Mouse (Mus musculus): ENCODE results near the gene Fhit.
"Not testable (repeated sequence)": the region's sequence is repeated elsewhere in the genome, so short reads cannot be mapped to it uniquely, and the experiment has no call there.

Gene Fhit

DNA sequence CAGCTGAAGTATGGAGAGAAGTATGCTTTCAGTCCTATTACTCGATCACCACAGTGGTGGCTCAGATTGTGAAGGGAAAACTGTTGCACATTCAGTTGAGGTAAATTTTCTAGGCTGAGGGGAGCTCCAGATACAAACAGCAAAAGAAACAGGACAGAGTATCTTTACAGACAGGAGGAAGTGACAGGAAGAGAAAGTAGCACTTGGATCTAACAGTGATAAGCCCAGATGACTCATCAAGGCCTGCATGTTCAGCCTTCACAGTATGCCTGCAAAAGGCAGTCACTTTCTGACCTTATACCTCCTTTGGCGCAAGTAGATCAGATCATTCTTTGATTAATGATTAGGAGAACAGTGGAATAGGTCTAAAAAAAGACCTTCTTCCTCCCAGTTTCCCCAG is 1309.8 kb downstream of the Fhit start:
- no peak for DNase-seq

DNA sequence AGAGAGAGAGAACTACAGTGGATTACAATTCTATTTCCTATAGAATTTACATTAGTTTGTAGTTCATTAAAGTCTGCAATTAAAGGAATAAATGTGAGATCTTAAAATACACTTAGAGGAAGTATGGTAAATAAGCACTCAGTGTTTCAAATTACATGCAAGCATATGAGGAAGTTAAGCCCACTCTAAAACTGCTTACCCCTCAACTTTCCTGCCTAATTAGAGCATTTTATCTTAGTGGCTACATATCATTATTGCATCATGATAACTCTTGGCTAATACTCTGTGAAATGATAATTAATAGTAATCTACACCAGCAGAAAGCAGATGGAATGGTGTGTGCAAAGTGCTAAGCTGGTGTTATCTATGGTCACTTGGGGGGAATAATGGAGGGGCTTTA is 1329.5 kb downstream of the Fhit start:
- no peak for DNase-seq

DNA sequence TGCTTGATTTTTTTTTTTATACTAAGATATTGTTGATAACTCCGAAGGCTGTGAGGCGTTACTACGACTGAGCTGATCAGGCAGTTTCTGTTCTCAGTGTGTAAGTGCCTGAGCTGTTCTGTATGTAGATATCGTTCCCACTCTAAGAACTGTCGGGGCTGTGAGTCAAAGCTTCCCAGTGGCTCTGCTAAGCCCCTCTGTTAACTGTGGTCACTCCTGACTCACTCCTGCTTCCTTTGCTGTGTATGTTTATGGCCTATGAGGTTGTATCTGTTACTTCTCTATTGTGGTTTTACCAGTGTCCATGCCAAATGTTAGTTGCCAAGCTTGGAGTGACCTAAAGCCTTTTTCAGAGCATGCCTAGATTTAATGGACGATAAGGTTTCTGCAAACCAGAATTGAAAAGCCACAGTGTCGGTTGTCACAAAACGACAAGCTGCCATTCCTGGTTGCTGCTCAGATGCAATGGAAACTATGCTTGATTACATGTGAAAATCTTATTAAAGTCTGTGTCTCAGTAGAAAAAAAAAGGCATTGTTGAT is 1333.1 kb downstream of the Fhit start:
- not testable (repeated sequence) for DNase-seq

DNA sequence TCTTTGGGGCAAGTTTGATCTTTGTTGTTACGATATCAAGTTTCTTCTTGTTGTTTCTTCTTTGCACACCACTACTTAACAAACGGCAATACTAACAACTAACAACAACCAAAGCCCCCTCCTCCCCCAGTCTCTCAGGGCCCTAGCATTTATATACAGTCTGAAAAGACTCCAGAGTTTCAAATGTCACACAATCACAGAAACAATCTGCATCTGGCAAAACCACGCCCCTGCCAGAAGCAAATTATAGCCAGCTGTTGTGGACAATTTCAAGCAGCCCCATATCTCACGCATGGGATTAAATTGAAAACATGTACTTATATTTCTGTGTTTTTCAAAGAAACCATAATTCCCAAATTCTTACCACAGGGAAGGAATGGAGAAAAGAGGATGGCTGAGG is 1345.9 kb downstream of the Fhit start:
- no peak for DNase-seq

DNA sequence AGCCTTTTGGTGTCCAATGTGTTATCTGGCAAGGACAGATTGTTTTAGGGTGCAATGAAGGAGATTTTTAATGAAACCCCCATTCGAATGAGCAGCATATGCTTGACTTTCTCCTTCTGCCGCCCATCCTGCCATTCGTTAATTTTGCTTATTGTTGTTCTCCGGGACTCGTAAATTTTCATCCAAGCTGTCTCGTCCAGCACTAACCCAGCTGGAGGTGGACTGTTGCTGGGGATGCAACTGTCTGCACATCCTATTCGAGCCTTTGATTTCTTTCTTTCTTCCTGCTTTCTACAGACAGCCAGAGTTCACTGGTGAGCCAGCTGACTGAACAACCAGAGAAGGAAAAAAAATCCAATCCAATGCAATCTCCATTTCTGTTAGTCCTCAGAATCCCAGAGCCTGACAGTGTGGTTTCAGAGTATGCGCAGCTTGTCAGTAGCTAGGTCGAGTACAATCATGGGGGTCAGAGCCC is 1350.0 kb downstream of the Fhit start:
- DNase-seq, result peak; percentile 6

DNA sequence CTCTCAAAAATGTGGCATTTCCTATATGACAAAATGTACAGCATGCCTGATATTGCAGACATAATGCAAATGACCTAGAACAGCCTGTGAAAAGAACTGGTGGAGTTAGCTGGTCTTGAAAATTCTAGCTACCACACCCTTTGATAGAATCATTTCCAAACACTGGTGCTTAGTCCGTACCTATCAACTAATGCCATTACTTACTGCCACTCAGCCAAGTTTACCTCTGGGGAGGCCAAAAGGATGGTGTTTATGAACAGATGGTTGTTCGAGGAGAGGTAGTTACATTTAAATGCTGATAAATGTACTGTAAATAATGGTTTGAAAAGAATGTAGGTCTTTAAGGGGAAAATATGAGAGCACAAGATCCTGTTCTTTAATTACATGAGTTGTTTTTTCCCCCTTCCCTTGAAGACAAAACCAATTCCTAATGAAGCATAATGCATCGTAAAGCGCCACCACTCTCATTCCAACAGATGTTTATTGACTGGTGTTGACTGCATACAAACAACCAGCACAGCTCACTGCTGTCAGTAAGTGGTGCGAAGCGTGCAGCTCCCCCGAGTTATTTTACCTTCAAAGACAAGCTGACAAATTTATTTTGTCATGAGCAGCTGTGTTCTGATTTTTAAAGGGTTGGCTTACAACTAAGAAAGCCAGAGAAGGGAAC is 1350.5 kb downstream of the Fhit start:
- no peak for DNase-seq

DNA sequence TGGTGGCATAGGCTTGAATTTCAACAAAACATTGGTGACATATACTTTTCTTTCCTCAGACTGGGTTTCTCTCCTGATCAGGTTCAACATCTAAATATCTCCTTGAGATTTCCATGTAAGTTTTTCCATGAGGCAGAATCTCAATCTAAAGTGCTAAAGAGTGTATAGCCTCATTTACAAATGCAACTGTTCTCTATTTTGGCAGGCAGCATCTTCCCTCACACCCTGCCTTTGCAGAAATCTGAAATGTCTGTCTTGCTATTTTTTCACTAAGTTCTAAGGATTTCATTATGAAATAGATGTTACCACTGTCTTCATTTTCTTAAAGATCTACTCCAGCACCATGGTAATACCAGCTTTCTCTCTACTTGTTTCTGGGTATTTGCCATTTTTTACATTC is 1368.4 kb downstream of the Fhit start:
- no peak for DNase-seq

DNA sequence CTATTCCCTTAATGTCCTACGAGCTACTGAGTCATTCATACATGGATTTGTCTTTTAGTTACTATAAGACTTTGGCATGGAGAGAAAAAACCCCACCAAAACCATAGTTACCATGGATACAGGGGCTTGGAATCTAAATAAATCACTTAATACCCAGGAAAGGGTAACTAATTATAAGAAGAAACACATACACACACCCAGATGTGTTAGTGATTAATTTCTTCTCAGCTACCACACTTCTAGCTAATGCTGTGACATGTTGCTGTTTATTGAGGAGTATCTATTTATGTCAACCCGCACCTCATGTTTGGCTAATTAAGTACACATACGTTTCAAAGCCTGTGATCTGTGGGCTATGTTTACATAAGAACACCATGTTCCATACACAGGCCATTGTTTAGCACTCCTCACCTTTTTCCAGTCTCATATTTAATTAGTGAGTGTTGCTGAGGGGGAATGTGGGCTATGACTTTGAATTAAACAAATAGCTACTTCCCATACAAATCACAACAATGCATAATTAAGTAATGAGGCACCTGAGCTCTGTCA is 1373.4 kb downstream of the Fhit start:
- no peak for DNase-seq

DNA sequence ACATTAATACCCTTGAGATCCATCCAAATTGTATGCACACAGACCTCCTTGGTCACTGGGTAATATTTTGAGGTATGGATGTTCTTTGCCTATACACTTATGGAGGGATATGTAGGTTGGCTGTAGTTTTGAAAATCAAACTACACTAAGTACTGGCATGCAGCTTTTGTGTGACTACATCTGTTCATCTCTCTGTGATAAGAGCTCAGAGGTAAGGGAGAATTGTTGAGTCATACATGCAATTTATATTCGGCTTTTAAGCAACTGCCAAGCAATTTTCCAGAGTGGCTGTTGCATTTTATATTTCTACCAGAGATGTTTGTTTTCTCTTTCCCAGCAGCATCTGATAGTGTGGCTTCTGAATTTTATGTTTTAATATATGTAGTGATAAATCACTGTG is 1374.4 kb downstream of the Fhit start:
- DNase-seq, result no peak

DNA sequence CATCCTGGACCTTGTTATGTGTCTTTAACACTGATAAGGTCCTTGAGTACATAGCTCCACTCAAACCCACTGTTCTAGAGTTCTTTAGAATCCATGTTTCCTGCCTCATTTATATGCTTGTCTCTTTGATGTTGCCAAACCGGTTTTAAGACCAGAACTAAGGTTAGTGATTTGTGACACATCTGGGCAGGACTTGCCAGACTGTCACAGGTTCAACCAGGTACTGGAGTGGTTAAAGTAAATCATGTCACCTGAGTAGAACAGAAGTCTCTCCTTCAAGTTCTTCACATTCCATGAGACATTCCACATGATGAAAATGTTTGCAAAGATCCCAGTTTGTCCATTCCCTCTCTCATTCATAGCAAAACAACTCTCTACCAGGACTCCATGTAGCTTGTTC is 1376.0 kb downstream of the Fhit start:
- no peak for DNase-seq

DNA sequence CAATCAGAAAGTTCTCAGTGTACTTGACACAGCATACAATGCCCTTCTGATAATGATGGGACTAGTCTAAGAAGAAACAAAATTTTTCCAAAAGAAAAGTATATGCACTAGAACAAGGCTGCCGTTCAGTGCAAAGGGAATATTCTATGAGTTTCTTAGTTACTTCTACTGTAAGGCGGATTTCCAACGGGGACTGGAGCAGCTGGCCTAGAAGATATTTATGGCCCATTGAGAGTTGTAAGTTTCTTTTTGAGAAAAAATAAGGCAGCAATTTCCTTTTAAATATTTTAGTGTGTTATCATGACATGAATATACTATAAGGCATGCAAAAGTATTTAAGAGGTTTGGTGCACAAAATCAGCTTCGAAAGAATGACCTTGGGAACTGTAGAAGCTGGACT is 1410.5 kb downstream of the Fhit start:
- no peak for DNase-seq

DNA sequence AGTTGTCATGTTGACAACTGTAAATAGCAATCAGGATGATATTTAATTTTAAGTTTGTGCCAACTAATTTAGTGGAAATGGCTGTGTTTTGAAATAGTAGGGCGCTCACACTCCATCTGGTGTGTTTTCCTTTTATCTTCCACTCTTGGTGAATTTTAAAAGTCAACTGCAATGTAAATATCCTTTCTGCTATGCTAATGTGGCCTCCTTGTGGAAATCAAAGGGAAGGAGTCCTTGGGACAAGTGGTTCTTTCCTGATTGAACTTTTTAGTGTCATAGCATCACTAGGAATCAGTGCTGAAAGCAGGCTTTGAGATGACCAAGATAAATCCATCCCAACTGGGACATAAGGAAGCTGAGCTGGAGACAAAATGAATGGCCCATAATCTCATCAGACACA is 1413.1 kb downstream of the Fhit start:
- DNase-seq, result no peak

DNA sequence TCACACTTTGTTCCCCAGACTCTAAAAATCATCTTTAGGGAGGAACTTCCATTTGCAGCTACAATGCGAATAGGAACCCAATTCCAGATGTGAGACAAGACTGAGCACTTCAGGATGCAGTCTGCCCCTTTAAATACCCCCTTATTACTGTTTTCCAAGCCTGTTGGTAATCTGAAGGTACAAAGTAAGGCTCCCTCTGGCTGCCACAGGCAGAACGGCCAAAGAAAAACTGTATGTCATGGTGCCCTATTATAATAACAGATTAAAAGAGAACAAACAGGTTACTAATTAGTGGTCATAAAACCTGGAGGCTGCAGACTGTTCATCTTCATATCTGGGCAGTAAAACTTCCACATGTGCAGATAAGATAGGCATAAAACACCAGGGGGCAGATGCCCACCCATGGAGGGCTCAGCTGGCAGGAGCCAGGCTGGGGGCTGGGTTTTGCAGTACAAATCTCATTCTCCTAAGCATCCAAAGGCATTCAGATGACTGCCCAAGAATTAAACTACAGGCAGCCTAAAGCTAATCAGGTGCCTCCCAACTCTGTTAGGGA is 1439.8 kb downstream of the Fhit start:
- no peak for DNase-seq

DNA sequence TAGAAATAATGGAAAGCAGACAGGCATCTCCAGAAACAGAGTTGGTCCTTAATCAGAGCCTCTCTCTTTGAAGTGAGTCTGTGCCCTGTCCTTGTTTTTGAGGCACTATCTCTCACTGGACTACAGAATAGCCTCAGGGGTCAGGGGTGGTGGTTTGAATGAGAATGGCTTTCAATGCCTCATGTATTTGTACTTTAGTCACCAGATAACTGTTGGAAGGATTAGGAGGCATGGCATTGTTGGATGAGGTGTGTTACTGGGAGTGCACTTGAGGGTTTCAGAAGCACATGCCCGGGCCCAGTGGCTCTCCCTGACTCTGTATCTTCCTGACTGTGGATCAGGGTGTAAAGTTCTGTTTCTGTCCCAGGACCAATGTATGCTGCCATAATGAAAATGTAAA is 1463.2 kb downstream of the Fhit start:
- DNase-seq, result no peak

DNA sequence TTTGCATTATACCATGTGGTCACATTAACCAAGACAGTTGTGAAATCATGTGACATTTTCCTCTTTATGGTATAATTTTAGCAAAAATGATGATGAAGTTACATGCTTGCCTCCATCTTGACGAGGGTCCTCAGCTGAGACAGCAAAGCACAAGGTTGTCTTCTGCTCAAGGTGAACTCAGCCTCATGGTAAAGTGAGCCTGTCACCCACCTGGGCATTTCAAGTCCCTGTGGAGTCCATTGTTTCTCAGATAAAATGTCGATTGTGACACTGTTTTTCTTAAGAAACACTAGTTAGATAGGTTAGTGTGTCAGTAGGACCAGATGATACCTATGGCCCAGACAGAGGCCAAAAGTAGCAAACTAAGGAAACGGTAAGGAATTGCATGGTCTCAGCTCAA is 1464.7 kb downstream of the Fhit start:
- DNase-seq, result no peak

DNA sequence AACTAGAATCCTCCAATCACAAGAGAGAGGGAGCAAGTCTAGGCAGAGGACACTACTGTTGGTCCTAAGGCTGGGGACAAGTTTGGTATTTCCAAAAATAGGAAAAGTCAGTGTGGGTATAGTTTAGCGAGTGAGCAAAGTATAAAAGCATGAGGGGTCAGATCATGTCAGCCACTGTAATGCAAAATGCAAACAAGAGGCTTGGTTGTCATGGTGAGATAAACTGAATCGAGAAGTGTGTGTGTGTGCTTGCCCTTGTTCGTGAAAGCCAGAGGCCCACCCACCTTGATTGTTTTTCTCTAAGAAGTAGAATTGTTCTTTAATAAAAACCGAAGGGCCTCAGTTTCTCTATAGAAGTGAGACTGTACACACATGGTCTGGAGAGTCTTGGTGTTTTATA is 1465.8 kb downstream of the Fhit start:
- DNase-seq, result no peak

DNA sequence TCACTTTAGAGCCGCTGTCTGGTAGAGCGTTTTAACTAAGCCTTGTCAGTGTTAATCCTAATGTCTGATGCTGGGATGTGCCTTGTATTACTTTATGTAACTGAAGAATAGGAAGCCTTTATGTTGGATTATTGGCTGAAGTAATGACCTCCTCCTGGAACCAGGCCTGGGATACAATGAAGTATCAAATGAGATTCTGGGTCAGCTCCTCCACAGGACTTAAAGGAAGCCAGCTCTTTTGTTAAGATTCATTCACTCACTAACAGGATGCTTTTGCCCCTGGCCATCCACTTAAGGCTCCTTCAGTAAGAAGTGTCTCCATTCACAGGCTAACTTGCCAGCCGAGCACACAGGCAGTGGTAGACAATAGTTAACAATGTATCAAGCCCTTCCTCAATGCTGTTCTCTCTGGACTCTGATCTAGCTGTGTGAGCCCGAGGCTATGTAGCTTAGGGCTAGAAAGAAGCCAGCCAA is 1466.6 kb downstream of the Fhit start:
- DNase-seq, result no peak

DNA sequence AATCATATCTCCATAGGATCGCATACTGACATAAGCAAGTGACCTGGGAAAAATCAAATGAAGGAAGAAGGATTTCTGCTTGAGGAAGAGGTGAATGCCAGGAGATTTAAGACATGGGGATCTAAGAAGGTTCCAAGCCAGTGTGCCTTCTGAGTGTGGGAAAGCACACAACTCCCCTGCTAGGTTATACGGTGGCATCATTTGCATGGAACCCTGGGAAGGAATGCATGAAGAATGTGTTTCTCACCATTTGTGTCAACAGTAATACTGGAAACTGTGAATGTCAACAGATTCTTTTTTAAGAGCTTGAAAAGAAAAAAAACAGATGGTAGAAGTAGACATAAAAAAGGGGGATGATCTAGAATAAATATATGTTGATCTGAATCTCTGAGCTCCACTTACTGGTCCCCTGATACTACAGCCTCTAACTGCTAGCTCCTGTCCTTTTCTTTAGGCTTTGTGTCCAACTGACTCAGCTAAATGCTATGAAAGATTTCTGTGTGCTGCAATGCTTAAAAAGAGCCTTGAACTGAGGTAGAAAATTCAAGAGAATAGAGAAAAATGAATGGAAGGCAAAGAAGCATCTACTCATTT is 1473.1 kb downstream of the Fhit start:
- no peak for DNase-seq

DNA sequence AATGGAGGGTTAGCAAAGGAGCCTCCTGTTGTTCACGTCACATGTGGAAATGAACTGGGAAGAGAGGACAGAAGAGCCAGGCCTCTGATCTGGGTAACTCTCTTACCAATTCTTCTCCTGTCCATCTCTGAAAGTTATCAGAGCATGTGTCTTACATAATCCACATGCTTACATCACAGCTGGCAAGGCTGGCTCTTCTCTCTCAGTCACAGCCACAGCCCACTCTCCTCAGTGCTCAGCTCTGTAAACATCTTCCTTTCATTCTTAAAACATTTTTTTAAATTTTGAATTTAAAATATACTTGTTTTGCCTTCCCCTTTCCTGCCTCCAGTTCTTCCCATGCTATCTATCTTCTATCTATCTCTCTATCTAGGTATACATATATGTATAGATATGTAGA is 1477.5 kb downstream of the Fhit start:
- no peak for DNase-seq

DNA sequence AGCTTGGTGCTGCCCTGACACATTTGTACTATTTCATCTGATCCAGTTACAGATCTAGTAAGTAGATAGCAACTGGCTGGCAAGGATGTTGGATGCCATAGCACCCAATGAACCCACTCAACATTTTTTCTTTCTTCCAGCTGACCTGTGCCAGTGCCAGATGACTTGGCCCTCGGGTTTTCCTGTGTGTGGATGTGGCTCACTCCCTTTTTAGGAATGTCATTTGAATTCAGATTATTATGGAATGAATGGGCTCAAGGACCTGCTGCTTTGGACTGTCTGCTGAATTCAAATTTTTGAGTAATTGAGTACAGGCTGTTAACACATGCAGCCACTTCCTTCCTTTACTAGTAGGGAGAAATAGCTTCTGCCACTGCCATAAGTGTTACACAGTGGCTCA is 1489.1 kb downstream of the Fhit start:
- DNase-seq, result no peak

DNA sequence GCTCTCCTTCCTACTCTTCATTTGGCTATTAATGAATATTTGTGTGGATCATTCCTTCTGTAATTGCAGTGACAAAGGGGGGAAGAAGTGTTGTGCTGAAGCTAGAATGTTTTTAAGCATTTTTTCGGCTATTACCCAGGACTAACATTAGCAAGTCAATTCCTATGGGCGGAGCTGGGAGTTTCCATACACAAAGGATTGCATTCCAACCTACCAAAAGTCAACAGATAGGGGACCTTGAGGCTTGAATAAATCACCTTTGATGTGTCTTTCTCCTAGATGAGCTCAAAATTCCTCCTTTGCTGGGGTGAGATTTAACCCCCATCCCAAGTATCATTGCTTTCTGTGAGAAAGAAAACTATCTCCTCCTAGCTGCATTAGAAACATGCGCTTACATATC is 1490.1 kb downstream of the Fhit start:
- no peak for DNase-seq

DNA sequence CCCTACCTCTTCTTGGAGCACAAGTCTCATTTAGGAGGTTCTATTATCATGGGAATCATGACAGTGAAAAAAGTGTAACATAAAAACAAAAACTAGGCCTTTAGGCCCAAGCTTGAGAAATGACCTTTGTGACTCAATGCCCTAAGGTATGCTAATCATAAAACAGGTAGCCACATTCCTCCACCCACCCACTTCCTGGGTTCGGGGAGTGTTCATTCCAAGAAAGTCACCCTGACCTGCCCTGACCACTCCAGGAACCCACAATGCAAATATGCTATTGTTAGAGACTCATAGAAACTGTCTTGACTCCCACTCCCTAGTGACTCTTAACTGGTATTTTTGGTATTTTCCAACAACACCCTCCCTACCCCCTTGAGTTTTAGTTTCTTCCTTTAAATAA is 1492.1 kb downstream of the Fhit start:
- DNase-seq, result no peak

DNA sequence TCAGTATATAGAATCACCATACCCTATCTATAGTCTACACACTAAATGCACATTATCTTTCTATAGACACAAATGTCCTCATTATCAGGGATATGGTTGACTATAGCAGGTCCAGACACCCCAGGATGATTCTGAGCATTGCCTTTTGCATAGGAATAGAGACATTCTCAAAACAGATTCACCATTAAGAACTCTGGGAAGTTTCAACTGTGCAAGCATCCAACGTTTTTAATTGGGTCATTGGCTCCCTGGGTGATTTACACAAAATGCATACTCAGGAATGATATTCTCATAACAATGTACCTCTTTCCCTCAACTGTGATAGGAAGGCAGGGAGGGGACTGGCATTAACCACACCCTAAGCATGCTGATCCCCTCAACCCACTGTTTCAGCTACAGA is 1503.4 kb downstream of the Fhit start:
- no peak for DNase-seq

DNA sequence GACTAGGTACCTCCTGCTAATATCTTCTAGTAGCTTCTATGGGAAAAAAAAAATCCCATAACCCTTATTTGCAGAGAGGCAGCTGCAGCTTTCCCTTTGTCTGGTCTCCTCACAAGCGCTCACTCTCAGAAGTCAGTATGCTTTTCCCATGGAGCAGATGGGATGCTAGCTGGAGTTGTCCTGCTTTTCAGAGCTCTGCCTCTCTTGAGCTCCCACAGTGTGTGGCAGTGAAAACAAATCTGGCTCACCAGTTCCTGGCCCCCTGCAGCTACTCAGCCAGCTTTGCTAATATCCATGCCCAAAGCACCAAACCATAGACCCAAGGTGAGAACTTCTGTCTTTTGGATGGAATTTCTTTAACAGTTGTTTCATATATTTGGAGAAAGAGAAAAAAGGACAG is 1510.4 kb downstream of the Fhit start:
- DNase-seq, result no peak
